Mouse (Mus musculus) liver, adult 10 weeks (tissue): ENCODE data around the gene Zfp768. TPM values are rescaled to one million over a fixed set of nuclear protein-coding genes. Genes with fewer than 3 reads are reported as not detected.

Experiments used
- polyA plus RNA-seq: library from polyadenylated mRNA; stranded (reverse); fragments of 350-450 nt; fragmentation: Illumina TruSeq; extraction: RNeasy Lipid Tissue Mini Kit (QIAGEN cat#74804); gene quantifications from one replicate; pipeline ENCODE4 v1.2.3, GENCODE M21; 2014; ENCODE audit warnings: low read depth, low replicate concordance

The Zfp768 gene
- 2.7 TPM for polyA plus RNA-seq

DNA sequence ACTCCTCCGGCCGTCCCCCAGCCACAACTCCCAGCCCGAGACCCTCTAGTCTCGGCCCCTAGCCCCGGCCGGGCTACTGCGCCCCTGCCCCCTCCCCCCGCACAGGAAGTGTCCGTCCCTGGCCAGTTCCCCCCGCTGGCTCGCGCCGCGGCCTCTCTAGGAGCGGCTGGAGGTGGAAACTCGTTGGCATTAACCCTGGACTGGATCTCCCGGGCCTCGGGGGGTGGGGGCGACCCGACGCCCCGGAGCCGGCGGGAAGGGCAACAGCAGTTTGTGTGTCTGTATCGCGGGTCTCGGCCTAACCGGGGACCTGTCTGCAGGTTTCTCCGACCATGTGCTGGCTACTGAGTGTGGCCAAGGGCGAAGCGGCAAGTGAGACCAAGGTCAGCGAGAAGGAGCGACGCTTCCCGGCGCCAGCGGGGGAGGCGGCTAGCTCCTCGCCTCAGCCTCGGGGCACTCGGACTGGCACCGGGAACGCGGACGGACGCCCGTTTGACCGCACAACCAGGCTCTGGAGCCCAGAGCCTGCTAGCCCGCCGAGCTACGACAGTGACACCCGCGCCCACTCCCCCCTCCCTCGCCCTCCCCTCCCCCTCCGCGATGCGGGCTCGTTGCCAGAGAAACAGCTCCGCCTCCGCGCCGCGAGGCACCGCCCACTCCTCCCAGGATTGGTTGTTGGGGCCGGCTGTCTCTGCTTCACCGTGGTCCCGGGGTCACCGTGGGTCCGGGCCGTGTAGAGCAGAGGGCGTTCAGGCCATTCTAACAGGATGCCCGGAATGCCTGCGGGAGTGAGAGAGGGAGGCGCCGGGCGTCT, at the start of gene Zfp768:
Gene Zfp768, minus strand, starts transcription at position 78 of the 814 bp plus-strand sequence.

DNA sequence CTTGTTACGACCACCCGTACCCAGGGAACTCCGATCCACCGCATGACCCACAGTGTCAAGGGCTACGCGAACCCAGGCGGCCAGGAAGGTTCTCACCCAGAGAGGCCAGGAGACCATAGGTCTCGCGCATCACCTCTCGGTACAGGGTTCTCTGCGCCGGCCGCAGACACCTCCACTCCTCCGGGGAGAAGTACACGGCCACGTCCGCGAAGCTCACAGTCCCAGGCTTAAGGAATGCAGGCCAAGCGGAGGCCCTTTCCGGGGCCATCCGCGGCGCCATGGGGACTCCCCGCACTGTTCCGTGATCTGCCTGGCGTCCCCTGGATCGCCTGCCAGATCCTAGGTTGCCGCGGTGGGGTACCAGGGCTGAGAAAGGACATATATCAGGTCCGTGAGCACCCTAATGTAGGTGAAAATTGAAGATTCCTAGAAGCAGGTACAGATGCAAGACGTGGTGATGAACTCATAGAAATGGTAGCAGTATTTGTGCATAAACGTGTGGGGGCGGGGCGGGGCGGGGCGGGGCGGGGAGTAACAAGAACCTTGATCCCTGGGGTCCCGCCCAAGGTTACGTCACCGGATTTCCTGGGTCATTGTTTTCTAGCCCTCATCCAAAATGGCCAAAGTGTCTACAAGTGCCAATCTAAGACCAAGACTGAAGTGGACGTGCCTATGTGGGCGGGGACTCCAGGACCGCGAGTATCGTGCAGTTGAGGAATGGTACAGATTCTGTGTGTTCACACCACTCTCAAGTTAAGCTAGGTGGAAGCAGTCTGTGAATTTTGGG, 48.0 kb upstream of the Zfp768 start, which contains the start of gene E430018J23Rik:
Gene E430018J23Rik, minus strand, starts transcription at position 473 of the 787 bp plus-strand sequence.

DNA sequence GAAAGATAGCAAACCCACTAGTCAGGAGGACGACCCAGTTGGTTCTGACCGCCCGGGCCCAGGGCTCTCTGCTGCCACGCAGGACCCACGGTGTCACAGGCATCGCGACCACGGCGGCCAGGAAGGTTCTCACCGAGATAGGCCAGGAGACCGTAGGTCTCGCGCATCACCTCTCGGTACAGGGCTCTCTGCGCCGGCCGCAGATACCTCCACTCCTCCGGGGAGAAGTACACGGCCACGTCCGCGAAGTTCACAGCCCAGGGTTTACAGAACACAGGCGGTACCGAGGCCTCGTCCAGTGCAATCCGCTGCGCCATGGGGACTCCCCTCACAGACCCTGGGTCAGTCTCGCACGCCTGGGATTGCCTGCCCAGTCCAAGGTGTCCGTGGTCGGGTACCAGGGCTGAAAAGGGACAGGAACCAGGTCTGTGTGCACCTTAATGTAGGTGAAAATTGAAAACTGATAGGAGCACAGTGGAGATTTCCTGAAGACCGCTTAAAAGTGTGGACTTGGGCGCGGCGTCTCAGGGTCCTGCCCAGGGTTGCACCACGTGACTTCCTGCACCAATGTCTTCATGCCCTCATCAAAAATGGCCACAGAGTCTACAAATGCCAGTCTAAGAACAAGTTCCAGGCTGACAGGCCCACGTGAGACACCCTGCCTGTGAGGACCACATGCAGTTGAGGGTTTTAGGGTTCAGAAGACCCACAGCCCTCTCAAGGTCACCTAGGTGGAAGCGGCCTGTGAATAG, 41.4 kb upstream of the Zfp768 start, which contains the start of gene 9130019O22Rik:
Gene 9130019O22Rik, minus strand, starts transcription at position 526 of the 752 bp plus-strand sequence.

DNA sequence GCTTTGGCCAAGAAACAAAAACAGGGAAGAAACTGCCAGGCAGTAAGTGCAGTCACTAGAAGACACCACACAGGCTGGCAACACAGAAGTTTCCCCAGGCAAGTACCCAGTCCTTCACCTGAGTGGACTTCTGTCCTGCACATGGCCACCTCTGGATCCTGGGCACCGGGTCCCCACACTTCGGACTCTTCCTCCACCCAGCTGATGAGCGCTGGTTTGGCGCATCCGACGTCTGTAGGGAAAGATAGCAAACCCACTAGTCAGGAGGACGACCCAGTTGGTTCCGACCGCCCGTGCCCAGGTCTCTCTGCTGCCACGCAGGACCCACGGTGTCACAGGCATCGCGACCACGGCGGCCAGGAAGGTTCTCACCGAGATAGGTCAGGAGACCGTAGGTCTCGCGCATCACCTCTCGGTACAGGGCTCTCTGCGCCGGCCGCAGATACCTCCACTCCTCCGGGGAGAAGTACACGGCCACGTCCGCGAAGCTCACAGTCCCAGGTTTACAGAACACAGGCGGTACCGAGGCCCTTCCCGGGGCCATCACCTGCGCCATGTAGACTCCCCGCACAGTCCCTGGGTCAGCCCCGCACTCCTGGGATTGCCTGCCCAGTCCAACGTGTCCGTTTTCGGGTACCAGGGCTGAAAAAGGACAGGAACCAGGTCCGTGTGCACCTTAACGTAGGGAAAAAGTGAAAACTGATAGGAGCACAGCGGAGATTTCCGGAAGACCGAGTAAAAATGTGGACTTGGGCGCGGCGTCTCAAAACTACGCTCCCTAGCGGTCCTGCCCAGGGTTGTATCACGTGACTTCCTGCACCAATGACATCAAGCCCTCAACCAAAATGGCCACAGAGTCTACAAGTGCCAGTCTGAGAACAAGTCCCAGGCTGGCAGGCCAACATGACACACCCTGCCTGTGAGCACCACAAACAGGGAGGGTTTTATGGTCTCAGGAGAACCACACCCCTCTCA, 30.2 kb upstream of the Zfp768 start, which contains the start of gene Zfp747:
Gene Zfp747, minus strand, starts transcription at position 780 of the 975 bp plus-strand sequence.

DNA sequence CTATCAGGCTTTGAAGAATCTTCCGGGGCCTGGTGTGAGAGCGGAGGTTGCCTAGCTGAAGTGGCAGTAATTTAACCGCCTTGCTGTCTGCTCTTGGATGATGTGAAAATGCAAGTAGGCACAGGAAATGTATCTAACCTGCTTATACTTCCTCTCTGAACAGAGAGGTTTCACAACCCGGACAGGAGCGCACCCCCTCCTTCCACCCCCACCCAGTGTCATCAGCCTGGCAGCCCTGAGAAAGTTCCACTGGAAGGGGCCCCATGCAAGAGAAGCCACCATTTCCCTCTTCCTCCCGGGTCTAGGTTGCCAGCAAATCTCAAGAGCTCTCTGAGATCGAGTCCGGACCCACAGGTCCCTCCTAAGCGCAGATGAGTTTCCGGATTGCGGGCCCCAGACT, 49.3 kb downstream of the Zfp768 start, which contains the start of gene Itgal:
Gene Itgal, plus strand, starts transcription at position 163 of the 400 bp plus-strand sequence.

Other genes starting within 250 kb of the Zfp768 start
- 50.0 TPM for gene Qprt, start 223.4 kb downstream of the Zfp768 start, polyA plus RNA-seq
- 0.13 TPM for gene Spn, start 207.8 kb downstream of the Zfp768 start, polyA plus RNA-seq
- 7.0 TPM for gene Cd2bp2, start 149.5 kb downstream of the Zfp768 start, polyA plus RNA-seq
- gene Tbc1d10b, start 137.1 kb downstream of the Zfp768 start, polyA plus RNA-seq: 2.4 TPM
- gene Mylpf, start 136.7 kb downstream of the Zfp768 start, polyA plus RNA-seq: not detected
- 0.50 TPM for gene Zfp553, start 112.5 kb downstream of the Zfp768 start, polyA plus RNA-seq
- gene Sept1, start 112.5 kb downstream of the Zfp768 start, polyA plus RNA-seq: not detected
- gene Zfp771, start 101.3 kb downstream of the Zfp768 start, polyA plus RNA-seq: not detected
- 2.3 TPM for gene Dctpp1, start 84.9 kb downstream of the Zfp768 start, polyA plus RNA-seq
- 507 TPM for gene Sephs2, start 71.5 kb downstream of the Zfp768 start, polyA plus RNA-seq
- gene Itgal, start 49.3 kb downstream of the Zfp768 start, polyA plus RNA-seq: 2.2 TPM
- 1.0 TPM for gene Zfp747, start 30.5 kb upstream of the Zfp768 start, polyA plus RNA-seq
- 0.61 TPM for gene 9130019O22Rik, start 41.6 kb upstream of the Zfp768 start, polyA plus RNA-seq
- 0.42 TPM for gene E430018J23Rik, start 48.0 kb upstream of the Zfp768 start, polyA plus RNA-seq
- 0.77 TPM for gene Zfp764, start 61.2 kb upstream of the Zfp768 start, polyA plus RNA-seq
- 1.4 TPM for gene Zfp688, start 76.5 kb upstream of the Zfp768 start, polyA plus RNA-seq
- gene Zfp689, start 103.6 kb upstream of the Zfp768 start, polyA plus RNA-seq: 0.48 TPM
- 10.5 TPM for gene Prr14, start 114.0 kb upstream of the Zfp768 start, polyA plus RNA-seq
- gene Fbrs, start 133.6 kb upstream of the Zfp768 start, polyA plus RNA-seq: 5.4 TPM
- 1.8 TPM for gene Srcap, start 166.4 kb upstream of the Zfp768 start, polyA plus RNA-seq
- gene Gm42715, start 174.0 kb upstream of the Zfp768 start, polyA plus RNA-seq: 3.5 TPM
- gene Tmem265, start 215.8 kb upstream of the Zfp768 start, polyA plus RNA-seq: not detected
- gene Phkg2, start 227.8 kb upstream of the Zfp768 start, polyA plus RNA-seq: 17.5 TPM
- gene Ccdc189, start 243.0 kb upstream of the Zfp768 start, polyA plus RNA-seq: not detected
- 1.8 TPM for gene Rnf40, start 243.2 kb upstream of the Zfp768 start, polyA plus RNA-seq